Mouse (Mus musculus): ENCODE measurements around the gene Arhgef10l. TPM values are rescaled to one million over a fixed set of nuclear protein-coding genes. Genes with fewer than 3 reads are reported as not detected.

Gene Arhgef10l
- total and polyA plus RNA-seq, 3 experiments: 10.2 to 26.0 TPM; not detected in 1

DNA sequence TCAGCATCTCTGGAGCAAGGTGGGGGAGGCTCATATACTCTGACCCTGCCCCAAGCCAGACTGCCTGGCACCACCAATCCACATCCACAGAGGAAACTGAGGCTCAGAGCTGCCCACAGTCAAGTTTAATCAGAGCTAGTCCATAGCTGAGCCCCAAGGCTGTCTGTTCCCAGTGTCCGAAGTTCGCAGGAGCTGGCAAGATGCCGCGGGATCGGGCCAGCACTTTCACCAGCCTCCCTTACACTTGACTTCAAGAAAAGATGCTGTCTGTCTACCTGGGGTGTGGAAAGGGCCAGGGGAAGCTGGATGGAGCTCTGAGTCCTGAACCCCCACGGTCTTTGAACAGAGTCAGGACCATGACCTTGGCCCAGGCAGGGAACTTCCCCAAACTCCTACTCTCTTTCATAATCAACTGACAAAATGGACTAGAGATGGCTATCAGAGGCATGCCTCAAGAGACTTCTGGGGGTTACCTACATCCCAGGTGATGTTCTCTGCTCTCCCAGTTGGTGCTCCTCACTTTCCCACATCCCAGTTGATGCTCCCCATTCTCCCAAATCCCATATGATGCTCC, 34.4 kb downstream of the Arhgef10l start:
- Histone ChIP-seq H3K9me3 (replicated peaks; ENCODE audit: insufficient read depth, low read length) (no peaks in the 10 kb centered on the region), H3K4me1 (ENCODE audit: control insufficient read depth in 1 of 2, insufficient read depth in 2 of 2, low read length in 2 of 2) (no peaks in the 10 kb centered on the region)
- no peak for TF ChIP-seq GATA1 (IDR thresholded peaks at IDR 0.05; ENCODE audit: low read depth, low read length)
- no peak for TF ChIP-seq TAL1 (IDR thresholded peaks at IDR 0.05; ENCODE audit: low read length)
- no peak for TF ChIP-seq EP300 (IDR thresholded peaks at IDR 0.05; ENCODE audit: low read depth in 1 of 2, low read length in 2 of 2)
- no peak for TF ChIP-seq JUND (IDR thresholded peaks at IDR 0.05; ENCODE audit: low read depth, low read length)
- TF ChIP-seq MXI1 (IDR thresholded peaks at IDR 0.05; ENCODE audit: low read depth, low read length): no peak
- TF ChIP-seq CHD2 (IDR thresholded peaks at IDR 0.05; ENCODE audit: low read length): no peak
- TF ChIP-seq BHLHE40 (IDR thresholded peaks at IDR 0.05; ENCODE audit: borderline replicate concordance, low read depth, low read length): no peak
- no peak for TF ChIP-seq NELFE (IDR thresholded peaks at IDR 0.05; ENCODE audit: low read depth, low read length)
- no peak for TF ChIP-seq RAD21 (IDR thresholded peaks at IDR 0.05; ENCODE audit: low read depth, low read length)
- no peak for TF ChIP-seq SMC3 (IDR thresholded peaks at IDR 0.05; ENCODE audit: low read depth, low read length)
- TF ChIP-seq TCF12 (IDR thresholded peaks at IDR 0.05; ENCODE audit: low read depth, low read length): no peak
- TF ChIP-seq MAZ (IDR thresholded peaks at IDR 0.05; ENCODE audit: low read depth, low read length): no peak
- no peak for TF ChIP-seq UBTF (IDR thresholded peaks at IDR 0.05; ENCODE audit: borderline replicate concordance, insufficient read depth, low read depth, low read length)
- no peak for TF ChIP-seq MAX (IDR thresholded peaks at IDR 0.05; ENCODE audit: low read length)
- TF ChIP-seq MYB (IDR thresholded peaks at IDR 0.05; ENCODE audit: low read depth, low read length): no peak
- TF ChIP-seq ZMIZ1 (IDR thresholded peaks at IDR 0.05; ENCODE audit: low read depth, low read length): no peak
- no peak for TF ChIP-seq SIN3A (IDR thresholded peaks at IDR 0.05; ENCODE audit: low read length)

DNA sequence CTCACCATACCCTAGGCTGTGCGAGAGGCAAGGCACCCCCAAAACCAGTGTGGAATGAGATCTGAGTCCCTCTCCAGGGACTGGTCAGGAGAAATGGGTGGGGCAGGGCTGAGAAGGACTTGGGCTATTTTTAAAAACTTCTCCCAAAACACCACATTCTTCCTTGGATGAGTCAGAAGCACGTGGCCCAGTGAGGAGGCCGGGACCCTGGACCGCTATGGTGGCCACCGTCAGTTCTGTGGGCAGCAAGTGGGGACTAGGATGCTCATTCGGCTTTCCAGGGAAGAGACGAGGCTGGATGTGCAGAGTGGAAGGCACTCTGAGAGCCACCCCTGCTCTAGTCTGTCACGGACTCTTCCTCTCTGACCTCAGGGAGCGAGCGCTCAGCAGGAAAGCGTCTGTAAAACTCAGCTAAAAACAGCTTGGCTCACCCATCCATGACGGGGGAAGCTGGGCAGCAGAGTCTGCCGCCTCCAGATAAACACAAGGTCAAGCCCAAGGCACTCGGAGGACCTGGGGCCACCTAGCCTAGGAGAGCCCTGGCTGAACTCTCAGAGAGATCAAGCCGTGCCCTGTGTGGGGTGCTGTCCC, 35.1 kb downstream of the Arhgef10l start:
- H3K27me3 ChIP-seq (ENCODE audit: control insufficient read depth in 1 of 2, insufficient read depth in 2 of 2, low read length in 2 of 2): no peaks in the 10 kb centered on the region
- H3K4me1 ChIP-seq (ENCODE audit: control insufficient read depth in 1 of 2, insufficient read depth in 2 of 2, low read length in 2 of 2): no peaks in the 10 kb centered on the region
- H3K27ac ChIP-seq (ENCODE audit: control insufficient read depth, low read depth, low read length): no peak overlapping the region

More for the DNA sequence above, 34.4 kb downstream of the Arhgef10l start:
- Histone ChIP-seq H3K9ac (ENCODE audit: control insufficient read depth, low read depth, low read length, poor library complexity, severe bottlenecking) (no peak overlapping the region), H3K27ac (ENCODE audit: control insufficient read depth, low read depth, low read length) (no peak overlapping the region), H3K79me2 (ENCODE audit: control insufficient read depth, insufficient read depth, low read length, poor library complexity) (no peaks in the 10 kb centered on the region), H3K4me3 (ENCODE audit: control insufficient read depth in 1 of 2, insufficient read depth in 1 of 2, low read depth in 2 of 2, low read length in 2 of 2) (no peak overlapping the region), H3K27me3 (ENCODE audit: control insufficient read depth in 1 of 2, insufficient read depth in 2 of 2, low read length in 2 of 2) (no peaks in the 10 kb centered on the region), H3K36me3 (ENCODE audit: control insufficient read depth in 1 of 2, insufficient read depth in 2 of 2, low read length in 2 of 2) (no peaks in the 10 kb centered on the region)
- DNase-seq (ENCODE audit: low read depth, low spot score): no peak

More for the DNA sequence above, 35.1 kb downstream of the Arhgef10l start:
- DNase-seq (ENCODE audit: low read depth, low spot score): no peak
- no peak overlapping the region for H3K4me3 ChIP-seq (ENCODE audit: control insufficient read depth in 1 of 2, insufficient read depth in 1 of 2, low read depth in 2 of 2, low read length in 2 of 2)
- H3K9me3 ChIP-seq (replicated peaks; ENCODE audit: insufficient read depth, low read length): no peaks in the 10 kb centered on the region
- H3K9ac ChIP-seq (ENCODE audit: control insufficient read depth, low read depth, low read length, poor library complexity, severe bottlenecking): no peak overlapping the region
- no peaks in the 10 kb centered on the region for H3K79me2 ChIP-seq (ENCODE audit: control insufficient read depth, insufficient read depth, low read length, poor library complexity)
- H3K36me3 ChIP-seq (ENCODE audit: control insufficient read depth in 1 of 2, insufficient read depth in 2 of 2, low read length in 2 of 2): no peaks in the 10 kb centered on the region
- no peak for TF ChIP-seq CHD1 (IDR thresholded peaks at IDR 0.05; ENCODE audit: low read depth, low read length)
- TF ChIP-seq UBTF (IDR thresholded peaks at IDR 0.05; ENCODE audit: borderline replicate concordance, insufficient read depth, low read depth, low read length): no peak
- no peak for TF ChIP-seq KAT2A (conservative IDR thresholded peaks at IDR 0.05; ENCODE audit: low read depth, low read length)
- TF ChIP-seq ZMIZ1 (IDR thresholded peaks at IDR 0.05; ENCODE audit: low read depth, low read length): no peak
- no peak for TF ChIP-seq USF2 (IDR thresholded peaks at IDR 0.05; ENCODE audit: borderline replicate concordance in 1 of 2, insufficient read depth in 1 of 2, low read depth in 1 of 2, low read length in 2 of 2)
- no peak for TF ChIP-seq BHLHE40 (IDR thresholded peaks at IDR 0.05; ENCODE audit: borderline replicate concordance, low read depth, low read length)
- TF ChIP-seq ZKSCAN1 (IDR thresholded peaks at IDR 0.05; ENCODE audit: low read depth, low read length): no peak
- TF ChIP-seq POLR2A (IDR thresholded peaks at IDR 0.05; ENCODE audit: control insufficient read depth in 1 of 2, insufficient read depth in 1 of 2, low read depth in 1 of 2, low read length in 2 of 2, poor library complexity in 1 of 2): no peak
